Mouse (Mus musculus) c-Kit-positive CD71-positive TER-119-negative erythroid progenitor cells, embryonic 14.5 days (primary cell): Measurements from ENCODE around the gene Nab2.
"Not testable (repeated sequence)": the region's sequence is repeated elsewhere in the genome, so short reads cannot be mapped to it uniquely, and the experiment has no call there.

Source experiments
- DNase-seq: peaks from one replicate; pipeline ENCODE4 v3.0.0-alpha.2; 2013; ENCODE audit warnings: low read depth

Nab2 gene

GRCm38 (mm10) chr10:127674046-127674655 is 5.8 kb upstream of the Nab2 start:
- no peak for DNase-seq

GRCm38 (mm10) chr10:127671276-127671675 is 2.9 kb upstream of the Nab2 start:
- no peak for DNase-seq

- no peak for DNase-seq
These were observed 1.8 kb upstream of the Nab2 start for GRCm38 (mm10) chr10:127670185-127670584.

GRCm38 (mm10) chr10:127669170-127669569 is 802 bp upstream of the Nab2 start:
- DNase-seq = no peak

GRCm38 (mm10) chr10:127667269-127668092 is 887 bp downstream of the Nab2 start:
- no peak for DNase-seq

- DNase-seq = no peak
These were observed 1.7 kb downstream of the Nab2 start, which contains the start of gene Nemp1 for GRCm38 (mm10) chr10:127666501-127667268. TSS of gene Nemp1 (plus strand) at chr10:127666901.

GRCm38 (mm10) chr10:127665366-127666181 is 2.8 kb downstream of the Nab2 start:
- DNase-seq = no peak

- DNase-seq = no peak
These were observed 3.5 kb downstream of the Nab2 start for GRCm38 (mm10) chr10:127664891-127665290.

GRCm38 (mm10) chr10:127664166-127664565 is 4.2 kb downstream of the Nab2 start:
- DNase-seq = no peak

GRCm38 (mm10) chr10:127663590-127663989 is 4.8 kb downstream of the Nab2 start:
- DNase-seq = no peak

- no peak for DNase-seq
These were observed 5.6 kb downstream of the Nab2 start for GRCm38 (mm10) chr10:127662666-127663253.

- DNase-seq = no peak
These were observed 6.3 kb downstream of the Nab2 start for GRCm38 (mm10) chr10:127661915-127662663.

- no peak for DNase-seq
These were observed 7.0 kb downstream of the Nab2 start for GRCm38 (mm10) chr10:127661291-127661914.

GRCm38 (mm10) chr10:127659551-127659950 is 8.8 kb downstream of the Nab2 start:
- no peak for DNase-seq

GRCm38 (mm10) chr10:127658076-127658475 is 10.3 kb downstream of the Nab2 start:
- DNase-seq = no peak

GRCm38 (mm10) chr10:127657617-127658016 is 10.8 kb downstream of the Nab2 start:
- not testable (repeated sequence) for DNase-seq

- DNase-seq = no peak
These were observed 13.3 kb downstream of the Nab2 start for GRCm38 (mm10) chr10:127654970-127655579.

GRCm38 (mm10) chr10:127652906-127653638 is 15.3 kb downstream of the Nab2 start:
- DNase-seq = no peak

- DNase-seq = no peak
These were observed 22.6 kb downstream of the Nab2 start for GRCm38 (mm10) chr10:127645791-127646190.
